Mouse (Mus musculus) heart, adult 2 months (tissue): Measurements from ENCODE around the gene Napepld.

Experiments used
- CTCF ChIP-seq: fragments of 200-600 bp; IDR thresholded peaks from 2 replicates; pipeline ENCODE4 v1.8.1; 2022; ENCODE audit warnings: antibody characterized with exemption, mild to moderate bottlenecking, moderate library complexity
- POLR2A ChIP-seq: fragments of 200-500 bp; IDR thresholded peaks from 2 replicates; pipeline ENCODE4 v1.6.1; 2011; ENCODE audit warnings: mild to moderate bottlenecking, low read depth, low read length, control low read depth; ENCODE audit not compliant: insufficient read depth

DNA sequence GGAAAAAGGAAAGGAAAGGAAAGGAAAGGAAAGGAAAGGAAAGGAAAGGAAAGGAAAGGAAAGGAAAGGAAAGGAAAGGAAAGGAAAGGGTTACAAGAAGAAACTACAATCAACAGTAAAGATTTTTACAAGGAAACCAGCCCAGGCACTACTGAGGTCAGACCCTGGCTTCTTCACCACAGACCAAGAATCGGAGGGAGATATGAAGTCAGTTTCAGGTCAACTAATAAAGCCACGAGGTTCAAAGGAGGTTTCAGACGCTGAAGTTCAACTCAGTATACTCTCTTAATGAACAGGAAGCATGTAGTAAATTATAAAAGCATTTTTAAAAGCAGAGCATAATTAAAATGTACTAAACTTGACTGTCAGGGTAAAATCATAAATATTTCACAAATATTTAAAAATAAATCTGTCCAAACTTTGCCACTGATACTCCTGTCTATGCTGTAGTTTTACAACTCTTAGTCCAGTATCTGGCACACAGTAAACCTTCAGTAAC, 7.8 kb downstream of the Napepld start:
- TF ChIP-seq CTCF, result no peak
- TF ChIP-seq POLR2A, result no peak
